Mouse (Mus musculus): ENCODE data around the gene Tepsin.

DNA sequence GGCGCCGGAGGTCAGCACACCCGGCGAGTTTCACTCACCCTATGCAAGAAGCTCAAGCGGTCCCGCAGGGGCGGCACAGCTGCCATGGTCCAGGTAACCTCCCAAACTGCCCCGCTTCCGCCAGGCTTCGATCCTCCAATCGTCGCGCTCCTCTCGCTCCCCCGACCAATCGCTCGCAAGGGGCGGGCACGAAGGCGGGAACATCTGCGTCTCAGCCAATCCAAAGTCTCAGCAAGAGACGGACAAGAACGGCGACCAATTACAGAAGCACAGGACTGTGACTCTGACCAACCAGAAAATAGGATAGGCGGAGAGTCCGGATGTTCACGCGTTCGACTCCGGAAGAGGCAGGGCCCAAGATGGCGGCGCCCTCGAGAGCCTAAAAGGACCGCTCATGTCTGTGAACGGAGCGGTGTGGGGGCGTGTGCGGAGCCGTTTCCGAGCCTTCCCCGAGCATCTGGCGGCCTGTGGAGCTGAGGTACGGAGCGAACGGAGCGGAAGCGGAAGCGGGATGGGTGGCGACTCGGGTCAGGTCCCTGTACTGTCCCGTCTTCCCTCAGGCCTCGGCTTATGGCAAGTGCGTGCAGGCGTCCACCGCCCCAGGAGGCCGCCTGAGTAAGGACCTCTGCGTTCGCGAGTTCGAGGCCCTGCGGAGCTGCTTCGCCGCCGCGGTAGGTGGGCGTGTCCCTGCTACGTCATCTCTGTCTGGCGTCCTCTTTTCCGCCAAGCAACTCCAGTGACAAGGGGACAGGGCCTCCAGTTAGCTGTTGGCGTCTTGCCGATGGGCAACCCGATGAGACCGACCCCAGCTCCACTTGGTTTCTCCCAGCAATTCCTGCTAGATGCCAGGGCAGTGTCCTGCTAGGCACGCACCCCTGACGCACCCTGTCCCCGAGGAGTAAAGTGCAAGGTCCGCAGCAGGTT, at the start of gene Tepsin, which contains the start of gene Ndufaf8:
- TF ChIP-seq CTCF (IDR thresholded peaks at IDR 0.05; ENCODE audit: low read depth, low read length) (no peak), POLR2A (IDR thresholded peaks at IDR 0.05; ENCODE audit: borderline replicate concordance, low read depth, low read length) (no peak)

Data from bone marrow macrophage, adult 2 months (primary cell).